Mouse (Mus musculus) heart, postnatal 0 days (tissue): ENCODE results near the gene Cntn4.

Experiments used
- CTCF ChIP-seq: IDR thresholded peaks from 2 replicates; pipeline ENCODE4 v1.5.1; 2016; ENCODE audit warnings: antibody characterized with exemption, control low read depth, low read depth
- EP300 ChIP-seq: IDR thresholded peaks from 2 replicates; pipeline ENCODE4 v1.6.1; 2016; ENCODE audit warnings: antibody characterized with exemption, low read depth

- TF ChIP-seq CTCF (no peak), EP300 (no peak)
Observed at GRCm38 (mm10) chr6:106015126-106015525, 337.7 kb downstream of the Cntn4 start.
